Mouse (Mus musculus) embryo, embryonic 11 days (tissue): Measurements from ENCODE around the gene Fam19a3.
"Not testable (repeated sequence)": the region's sequence is repeated elsewhere in the genome, so short reads cannot be mapped to it uniquely, and the experiment has no call there.

ENCODE experiments used
- DNase-seq: peaks from one replicate; pipeline ENCODE4 v3.0.0-alpha.2; 2015

Gene Fam19a3

DNA sequence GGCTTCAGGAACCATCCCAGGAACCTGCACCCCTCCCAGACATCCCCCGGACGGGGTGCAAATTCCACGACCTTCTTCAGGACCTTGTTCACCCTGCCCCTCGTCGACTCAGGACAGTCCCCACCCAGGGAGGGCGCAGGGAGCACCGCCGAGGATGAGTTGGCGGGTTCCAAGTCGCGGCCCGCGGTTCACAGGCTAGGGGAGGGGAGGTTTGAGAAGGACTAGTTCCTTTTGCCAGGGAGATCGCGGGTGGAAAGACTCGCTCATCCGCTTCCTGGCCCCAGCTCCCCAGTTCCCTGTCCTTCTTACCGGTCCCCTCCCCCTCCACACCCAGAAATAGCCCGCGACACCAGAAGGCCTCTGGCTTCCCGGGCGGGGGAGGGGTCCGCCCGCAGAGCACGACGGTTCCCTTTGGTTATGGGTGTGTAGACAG, at the start of gene Fam19a3:
Gene Fam19a3, minus strand, starts transcription at position 370 of the 433 bp plus-strand sequence.
- peak; percentile 32 for DNase-seq

DNA sequence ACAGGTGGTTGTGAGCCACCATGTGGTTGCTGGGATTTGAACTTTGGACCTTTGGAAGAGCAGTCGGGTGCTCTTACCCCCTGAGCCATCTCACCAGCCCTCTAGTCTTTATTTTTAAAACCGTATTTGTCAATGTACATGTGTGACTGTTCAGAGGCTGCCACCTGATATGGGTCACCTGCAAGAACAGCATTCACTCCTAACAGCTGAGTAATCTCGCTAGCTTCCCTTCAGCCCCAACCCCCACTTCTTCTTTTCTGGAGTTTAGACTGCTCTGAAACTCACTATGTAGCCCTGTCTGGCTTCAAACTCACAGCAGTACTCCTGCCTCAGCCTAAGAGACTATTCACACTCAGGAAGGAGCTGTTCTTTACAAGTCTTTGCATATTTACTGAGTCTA, 40.8 kb upstream of the Fam19a3 start:
- no peak for DNase-seq

DNA sequence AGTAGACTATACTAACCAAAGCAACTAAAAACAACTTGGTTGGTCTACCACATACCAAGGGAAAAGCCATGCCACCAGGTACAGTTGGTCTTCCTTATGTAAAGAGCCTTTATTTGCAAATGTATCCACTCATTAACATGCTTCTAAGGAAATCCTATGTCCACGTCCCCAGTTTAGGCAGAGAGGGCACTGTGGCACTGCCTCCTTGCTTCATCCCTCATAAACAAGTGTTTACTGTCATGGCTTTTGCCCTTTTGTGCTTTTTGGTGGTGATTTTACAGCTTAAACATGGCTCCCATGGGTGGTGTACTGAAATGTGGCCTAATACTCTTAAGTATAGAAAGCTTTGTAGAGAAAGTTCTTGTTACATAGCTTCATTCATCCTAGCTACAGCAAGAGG, 38.8 kb upstream of the Fam19a3 start:
- no peak for DNase-seq

DNA sequence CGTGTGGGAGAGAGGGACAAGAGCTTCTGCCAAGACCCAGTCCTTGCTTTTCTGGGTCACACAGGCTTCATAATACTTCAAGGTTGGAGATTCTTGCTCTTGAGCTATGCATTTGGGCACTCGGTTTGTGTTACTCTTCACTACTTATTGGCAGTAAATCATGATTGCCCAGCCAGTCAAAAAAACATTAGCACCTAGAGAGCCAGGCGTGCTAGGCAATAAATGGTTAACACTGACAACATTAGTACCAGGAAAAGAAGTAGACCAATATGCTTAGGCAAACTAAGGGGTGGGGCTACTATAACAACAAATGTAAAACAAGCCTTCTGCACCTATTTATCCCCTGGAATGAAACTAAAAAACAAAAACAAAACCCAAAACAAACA, 37.1 kb upstream of the Fam19a3 start:
- DNase-seq: no peak

- peak; percentile 88 for DNase-seq
These were observed 36.5 kb upstream of the Fam19a3 start, which contains the start of gene Mov10 for GRCm38 (mm10) chr3:104817991-104818748. Gene Mov10, minus strand, starts transcription at chr3:104818563.

GRCm38 (mm10) chr3:104817481-104817990, 35.9 kb upstream of the Fam19a3 start:
- peak; percentile 73 for DNase-seq

DNA sequence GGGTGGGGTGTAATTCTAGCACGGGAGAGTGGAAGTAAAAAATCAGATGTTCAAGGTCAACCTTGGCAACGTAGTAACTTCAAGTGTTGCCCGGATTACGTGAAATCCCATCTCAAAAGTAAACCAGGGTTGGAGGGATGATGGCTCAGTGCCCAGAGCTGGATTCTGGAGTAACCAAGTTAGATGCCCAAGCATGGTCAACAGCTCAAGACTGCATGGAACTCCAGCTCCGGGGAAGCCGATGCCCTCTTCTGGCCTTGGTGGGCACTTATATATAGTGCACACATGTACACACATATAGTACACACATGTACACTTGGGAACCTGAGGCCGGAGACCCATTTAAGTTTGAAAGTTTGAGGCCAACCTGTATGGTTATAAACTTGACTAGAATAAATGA, 34.5 kb upstream of the Fam19a3 start:
- no peak for DNase-seq

DNA sequence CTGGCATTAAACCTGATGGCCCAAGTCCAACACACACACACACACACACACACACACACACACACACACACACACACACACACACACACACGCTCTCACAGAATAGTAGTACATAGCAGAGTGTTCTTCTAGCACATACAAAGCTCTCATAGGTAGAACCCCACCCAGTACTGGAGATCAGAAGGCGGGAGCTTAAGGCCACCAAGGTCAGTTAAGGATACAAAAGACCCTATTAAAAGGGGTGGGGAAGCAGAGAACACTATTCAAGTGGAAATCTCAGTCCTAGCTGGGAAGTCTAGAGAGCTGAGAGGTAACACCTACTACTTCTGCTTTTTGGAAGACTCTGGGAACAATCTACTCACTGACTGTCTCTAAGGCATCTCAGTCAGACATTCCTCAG, 33.7 kb upstream of the Fam19a3 start:
- no peak for DNase-seq

GRCm38 (mm10) chr3:104814746-104815145, 33.1 kb upstream of the Fam19a3 start:
- no peak for DNase-seq

DNA sequence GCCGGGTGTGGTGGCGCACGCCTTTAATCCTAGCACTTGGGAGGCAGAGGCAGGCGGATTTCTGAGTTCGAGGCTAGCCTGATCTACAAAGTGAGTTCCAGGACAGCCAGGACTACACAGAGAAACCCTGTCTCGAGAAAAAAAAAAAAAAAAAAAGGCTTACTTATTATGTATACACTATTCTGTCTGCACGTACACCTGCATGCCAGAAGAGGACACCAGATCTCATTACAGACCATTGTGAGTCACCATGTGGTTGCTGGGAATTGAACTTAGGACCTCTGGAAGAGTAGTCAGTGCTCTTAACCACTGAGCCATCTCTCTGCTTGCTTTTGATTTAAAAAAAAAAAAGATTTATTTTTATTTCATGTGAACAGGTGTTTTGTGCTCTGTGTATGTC, 31.6 kb upstream of the Fam19a3 start:
- DNase-seq: not testable (repeated sequence)

GRCm38 (mm10) chr3:104812254-104812653, 30.6 kb upstream of the Fam19a3 start:
- no peak for DNase-seq

GRCm38 (mm10) chr3:104811752-104812151, 30.1 kb upstream of the Fam19a3 start:
- no peak for DNase-seq

DNA sequence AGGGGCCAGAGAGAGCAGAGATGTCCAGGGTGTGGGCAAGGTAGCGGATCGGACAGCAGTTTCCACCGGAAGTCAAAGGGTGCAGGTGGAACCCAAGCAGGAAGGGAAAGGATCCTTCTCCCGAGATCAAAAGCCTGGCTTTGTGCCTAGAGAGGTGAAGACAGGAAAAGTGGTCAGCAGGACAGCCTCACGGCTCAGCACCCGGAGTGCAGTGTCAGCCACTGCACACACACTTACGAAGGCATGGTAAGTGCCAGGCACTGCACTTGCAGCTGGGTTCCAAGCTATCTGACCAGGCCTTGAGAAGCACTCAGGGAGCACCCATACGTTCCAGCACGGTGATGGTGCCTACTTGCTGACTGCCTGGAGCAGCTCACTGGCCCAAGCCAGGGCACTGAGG, 23.9 kb upstream of the Fam19a3 start:
- DNase-seq: no peak

- no peak for DNase-seq
These were observed 22.7 kb upstream of the Fam19a3 start for GRCm38 (mm10) chr3:104804312-104804711.

DNA sequence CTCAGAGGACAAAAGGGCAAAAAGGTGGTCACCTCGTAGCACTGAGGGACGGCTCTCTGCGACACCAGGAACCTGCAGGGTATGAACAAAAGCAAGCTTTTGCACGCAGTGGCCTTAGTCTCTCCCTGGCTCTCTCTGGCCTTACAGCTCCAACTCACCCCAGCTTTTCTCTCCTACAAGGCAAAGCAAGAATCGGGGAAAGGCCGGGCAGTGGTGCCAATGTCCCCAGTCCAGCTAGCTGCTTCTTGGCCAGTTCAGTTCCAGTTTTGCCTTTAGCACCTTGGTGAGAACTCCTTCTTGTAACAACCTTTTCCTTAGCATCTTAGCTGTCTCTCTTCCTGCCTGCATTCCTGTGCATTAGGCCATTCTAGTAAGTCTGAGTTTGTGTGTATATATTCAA, 19.8 kb upstream of the Fam19a3 start:
- no peak for DNase-seq

GRCm38 (mm10) chr3:104800681-104801080, 19.0 kb upstream of the Fam19a3 start:
- DNase-seq: no peak

GRCm38 (mm10) chr3:104796430-104797082, 14.9 kb upstream of the Fam19a3 start:
- DNase-seq: no peak

- no peak for DNase-seq
These were observed 14.2 kb upstream of the Fam19a3 start for GRCm38 (mm10) chr3:104795661-104796340.

DNA sequence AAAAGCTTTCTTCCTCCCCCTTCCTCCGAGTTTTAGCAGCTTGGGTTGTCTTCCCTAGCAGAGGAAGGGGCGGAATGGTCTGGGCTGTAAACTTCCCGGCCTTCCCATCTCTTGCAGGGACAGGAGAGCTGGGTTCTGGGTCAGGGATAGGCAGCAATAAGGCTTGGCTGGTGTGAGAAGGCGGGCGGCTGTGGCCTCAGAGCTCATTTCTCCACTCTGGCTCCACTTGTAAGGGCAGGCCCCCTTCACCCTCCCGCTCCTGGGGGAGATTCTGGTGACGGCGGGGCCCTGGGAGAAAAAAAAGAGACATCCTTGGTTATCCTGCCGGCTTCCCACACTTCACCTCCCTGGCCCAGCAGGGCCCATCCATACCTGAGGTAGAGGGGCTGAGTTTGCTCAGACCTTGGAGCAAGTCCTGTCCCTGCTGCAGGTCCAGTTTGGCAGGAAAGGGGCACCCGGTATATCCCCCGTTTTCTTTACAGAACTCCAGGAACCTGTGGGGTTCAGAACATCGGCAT, 13.4 kb upstream of the Fam19a3 start:
- no peak for DNase-seq

DNA sequence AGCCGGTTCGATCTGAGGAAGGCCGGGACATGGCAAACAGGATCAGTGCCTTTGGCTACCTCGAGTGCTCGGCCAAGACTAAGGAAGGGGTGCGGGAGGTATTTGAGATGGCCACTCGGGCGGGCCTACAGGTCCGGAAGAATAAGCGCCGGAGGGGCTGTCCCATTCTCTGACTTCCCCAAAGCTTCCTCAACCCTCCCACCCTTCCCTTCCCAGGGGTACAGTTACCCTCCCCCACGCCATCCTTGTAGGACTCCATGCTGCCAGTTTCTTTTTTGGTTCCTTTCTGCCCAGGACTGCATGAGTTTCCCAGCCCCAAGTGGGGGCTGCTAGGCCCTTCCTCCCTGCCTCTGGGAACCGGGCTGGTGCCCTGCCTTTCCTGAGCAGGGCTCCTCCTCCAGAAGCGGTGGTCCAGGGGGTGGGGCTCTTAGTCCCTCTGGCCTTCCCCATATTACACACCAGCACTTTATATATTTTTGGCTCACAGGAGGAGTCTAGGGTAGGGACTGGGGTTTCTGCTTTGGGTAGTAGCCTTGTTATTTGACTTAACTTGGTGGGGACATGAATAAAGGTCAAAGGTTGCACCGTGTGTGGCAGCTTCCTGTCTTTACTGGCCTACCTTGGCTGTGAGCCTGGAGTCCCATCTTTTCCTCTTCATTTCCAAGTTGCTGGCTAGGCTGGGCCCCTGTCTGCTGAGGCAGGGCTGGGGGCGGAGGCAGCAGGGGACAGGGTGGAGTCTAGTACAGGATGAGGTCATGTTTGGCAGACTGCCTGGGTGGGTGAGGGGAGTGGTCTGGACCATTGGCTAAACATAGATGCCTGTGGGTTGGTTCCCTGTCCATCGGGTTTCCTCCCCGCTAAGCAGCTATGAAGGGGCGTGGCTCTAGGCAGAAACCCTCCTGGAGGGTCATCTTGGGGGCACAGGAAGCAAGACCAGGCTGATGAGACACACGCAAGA, 12.5 kb upstream of the Fam19a3 start:
- DNase-seq: peak; percentile 92

GRCm38 (mm10) chr3:104792360-104793270, 11.0 kb upstream of the Fam19a3 start:
- no peak for DNase-seq
